Mouse (Mus musculus) limb, embryonic 10.5 days (tissue): ENCODE results near the gene Bdkrb1. TPM values are rescaled to one million over a fixed set of nuclear protein-coding genes. Genes with fewer than 3 reads are reported as not detected.

Source experiments
- polyA plus RNA-seq: library from polyadenylated mRNA; unstranded; fragments of >200 nt; fragmentation: Nextera tagmentation; extraction: Ambion mirVana; gene quantifications from 2 replicates; pipeline ENCODE4 v1.2.1, GENCODE M21; 2016

The Bdkrb1 gene
- polyA plus RNA-seq, 1 experiment from 2014 or later = not detected

Other genes with a start within 250 kb of the Bdkrb1 start
- 1.3 and 2.0 TPM in 2 replicates for gene D430019H16Rik, start 149.2 kb upstream of the Bdkrb1 start, polyA plus RNA-seq
- gene Bdkrb2, start 39.9 kb upstream of the Bdkrb1 start, polyA plus RNA-seq = 0.36 and 0.93 TPM in 2 replicates
- gene Gskip, start 81.7 kb downstream of the Bdkrb1 start, polyA plus RNA-seq = 36.8 and 41.2 TPM in 2 replicates
- gene Atg2b, start 82.1 kb downstream of the Bdkrb1 start, polyA plus RNA-seq = 12.1 and 14.0 TPM in 2 replicates
- 0.05 and 0.09 TPM in 2 replicates for gene Ak7, start 102.9 kb downstream of the Bdkrb1 start, polyA plus RNA-seq
- gene Papola, start 181.6 kb downstream of the Bdkrb1 start, polyA plus RNA-seq = 281 and 297 TPM in 2 replicates